Mouse (Mus musculus): ENCODE measurements around the gene Mrpl46.

Gene Mrpl46

GRCm38 (mm10) chr7:78782639-78783581, at the start of gene Mrpl46, which contains the start of gene Mrps11:
Mrpl46 (minus strand) TSS chr7:78783531.
Mrps11 (plus strand) TSS chr7:78783119.
- peak; percentile 89 for DNase-seq (ENCODE audit: low spot score)

- no peak for DNase-seq (ENCODE audit: low spot score)
Measured at GRCm38 (mm10) chr7:78827749-78828362, 44.5 kb upstream of the Mrpl46 start.

- no peak for DNase-seq (ENCODE audit: low spot score)
Measured at GRCm38 (mm10) chr7:78826682-78827385, 43.5 kb upstream of the Mrpl46 start.

GRCm38 (mm10) chr7:78818336-78818735, 35.0 kb upstream of the Mrpl46 start:
- DNase-seq (ENCODE audit: low spot score), result no peak

- no peak for DNase-seq (ENCODE audit: low spot score)
Measured at GRCm38 (mm10) chr7:78814766-78815165, 31.4 kb upstream of the Mrpl46 start.

GRCm38 (mm10) chr7:78813791-78814190, 30.5 kb upstream of the Mrpl46 start:
- DNase-seq (ENCODE audit: low spot score), result no peak

- DNase-seq (ENCODE audit: low spot score), result no peak
Measured at GRCm38 (mm10) chr7:78807192-78807591, 23.9 kb upstream of the Mrpl46 start.

- DNase-seq (ENCODE audit: low spot score), result no peak
Measured at GRCm38 (mm10) chr7:78803841-78804240, 20.5 kb upstream of the Mrpl46 start.

- DNase-seq (ENCODE audit: low spot score), result no peak
Measured at GRCm38 (mm10) chr7:78799730-78800496, 16.6 kb upstream of the Mrpl46 start.

GRCm38 (mm10) chr7:78797843-78798455, 14.6 kb upstream of the Mrpl46 start:
- no peak for DNase-seq (ENCODE audit: low spot score)

- DNase-seq (ENCODE audit: low spot score), result no peak
Measured at GRCm38 (mm10) chr7:78796624-78797023, 13.3 kb upstream of the Mrpl46 start.

- DNase-seq (ENCODE audit: low spot score), result no peak
Measured at GRCm38 (mm10) chr7:78794571-78795092, 11.3 kb upstream of the Mrpl46 start.

- no peak for DNase-seq (ENCODE audit: low spot score)
Measured at GRCm38 (mm10) chr7:78793895-78794570, 10.7 kb upstream of the Mrpl46 start.

GRCm38 (mm10) chr7:78791359-78792222, 8.3 kb upstream of the Mrpl46 start:
- peak; percentile 6 for DNase-seq (ENCODE audit: low spot score)

GRCm38 (mm10) chr7:78787793-78788380, 4.6 kb upstream of the Mrpl46 start:
- no peak for DNase-seq (ENCODE audit: low spot score)

GRCm38 (mm10) chr7:78785906-78786305, 2.6 kb upstream of the Mrpl46 start:
- no peak for DNase-seq (ENCODE audit: low spot score)

GRCm38 (mm10) chr7:78778741-78779140, 4.6 kb downstream of the Mrpl46 start:
- DNase-seq (ENCODE audit: low spot score), result no peak

GRCm38 (mm10) chr7:78770936-78771335, 12.4 kb downstream of the Mrpl46 start:
- DNase-seq (ENCODE audit: low spot score), result no peak

GRCm38 (mm10) chr7:78769075-78769652, 14.2 kb downstream of the Mrpl46 start:
- DNase-seq (ENCODE audit: low spot score), result peak; percentile 53
